Mouse (Mus musculus) forebrain, embryonic 13.5 days (tissue): ENCODE measurements around the gene Dnajb6. TPM values are rescaled to one million over a fixed set of nuclear protein-coding genes. Genes with fewer than 3 reads are reported as not detected.
"Not testable (repeated sequence)": the region's sequence is repeated elsewhere in the genome, so short reads cannot be mapped to it uniquely, and the experiment has no call there.

Experiments
- ATAC-seq: fragments of 200-750 bp; cut with Nextera tagmentation; 2 replicates; pipeline ENCODE4 v1.8.0; 2017
- H3K27ac ChIP-seq: fragments of 300-500 bp; sonication (generic); 2 replicates; pipeline ENCODE4 v1.5.1; 2015; ENCODE audit warnings: inconsistent platforms, mild to moderate bottlenecking, moderate library complexity
- H3K27me3 ChIP-seq: fragments of 300-500 bp; sonication (generic); 2 replicates; pipeline ENCODE4 v1.6.1; 2015; ENCODE audit warnings: mild to moderate bottlenecking, inconsistent platforms
- H3K36me3 ChIP-seq: fragments of 300-500 bp; sonication (generic); 2 replicates; pipeline ENCODE4 v1.6.1; 2015; ENCODE audit warnings: mild to moderate bottlenecking, inconsistent platforms; ENCODE audit not compliant: poor library complexity, severe bottlenecking
- H3K4me1 ChIP-seq: fragments of 300-500 bp; sonication (generic); 2 replicates; pipeline ENCODE4 v1.6.1; 2015; ENCODE audit warnings: inconsistent platforms
- H3K4me2 ChIP-seq: fragments of 300-500 bp; sonication (generic); 2 replicates; pipeline ENCODE4 v1.6.1; 2015; ENCODE audit warnings: inconsistent platforms, mild to moderate bottlenecking, moderate library complexity
- H3K4me3 ChIP-seq: fragments of 300-500 bp; sonication (generic); 2 replicates; pipeline ENCODE4 v1.5.1; 2015; ENCODE audit warnings: mild to moderate bottlenecking, inconsistent platforms
- H3K9ac ChIP-seq: fragments of 300-500 bp; sonication (generic); 2 replicates; pipeline ENCODE4 v1.6.1; 2015; ENCODE audit warnings: mild to moderate bottlenecking, inconsistent platforms
- H3K9me3 ChIP-seq: fragments of 300-500 bp; sonication (generic); replicated peaks from 2 replicates; pipeline ENCODE4 v1.6.1; 2016; ENCODE audit warnings: inconsistent platforms
- WGBS: fragments of 180-500 bp; shearing (Covaris S2); methylation state at CpG from one replicate; pipeline ENCODE4 v1.1.7; 2015; 5-methylcytosine and 5-hydroxymethylcytosine counted together
- polyA plus RNA-seq: library from polyadenylated mRNA; unstranded; fragments of >200 nt; fragmentation: Nextera tagmentation; extraction: Ambion mirVana; gene quantifications from 2 replicates; pipeline ENCODE4 v1.2.1, GENCODE M21; 2015

Dnajb6 gene
- polyA plus RNA-seq: 278 and 293 TPM in 2 replicates

DNA sequence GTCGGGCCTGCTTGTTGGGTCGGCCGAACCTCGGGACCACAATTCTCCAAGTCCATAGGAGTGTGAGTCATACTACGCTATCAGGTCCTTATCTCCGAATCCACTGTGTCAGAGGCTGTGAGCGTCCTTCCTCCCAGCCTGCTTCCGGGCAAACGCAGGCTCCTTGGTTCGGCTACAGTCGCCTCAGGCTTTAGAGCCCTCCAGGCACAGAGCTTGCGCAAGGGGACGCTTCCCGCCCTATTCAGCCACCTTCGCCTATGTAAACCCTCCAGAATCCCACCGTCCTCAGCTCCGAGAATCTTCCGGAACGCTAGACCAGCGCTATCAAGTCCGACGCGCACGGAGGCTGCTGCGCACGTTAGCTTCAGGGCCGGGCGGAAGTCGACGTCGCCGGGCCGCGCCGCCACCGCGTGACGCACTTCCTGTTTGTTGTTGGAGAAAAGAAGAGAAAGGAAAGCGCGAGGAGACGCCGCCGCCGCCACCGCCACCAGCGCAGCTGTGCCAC lies at the start of gene Dnajb6, which contains the start of gene Gm5129:
Dnajb6 (plus strand) TSS at position 132 of the 505 bp plus-strand sequence.
Gm5129 (minus strand) TSS at position 380 of the 505 bp plus-strand sequence.
- Histone ChIP-seq H3K4me3 (peak within 1 kb of the TSS; percentile 100), H3K27ac (peak within 1 kb of the TSS; percentile 95), H3K9ac (peak within 1 kb of the TSS; percentile 98), H3K9me3 (no peaks in the 10 kb centered on the region), H3K4me2 (peak within 1 kb of the TSS; percentile 86), H3K36me3 (no peaks in the 10 kb centered on the region), H3K4me1 (peaks cover 32% of the 10 kb centered on the region), H3K27me3 (no peaks in the 10 kb centered on the region)
- ATAC-seq: peak; percentile 98
- under 1% methylated on average over 46 of the region's 46 CpGs for WGBS

GRCm38 (mm10) chr5:29687671-29688070 lies 47.8 kb upstream of the Dnajb6 start:
- 51% methylated on average over 3 of the region's 3 CpGs for WGBS
- no peaks in the 10 kb centered on the region for H3K36me3 ChIP-seq
- H3K4me3 ChIP-seq: no peak overlapping the region
- H3K4me2 ChIP-seq: no peak overlapping the region
- H3K27ac ChIP-seq: no peak overlapping the region
- H3K9ac ChIP-seq: no peak overlapping the region
- ATAC-seq: peak; percentile 70; the same call in 1 of the 2 replicates
- H3K27me3 ChIP-seq: no peaks in the 10 kb centered on the region
- H3K9me3 ChIP-seq: no peaks in the 10 kb centered on the region
- no peaks in the 10 kb centered on the region for H3K4me1 ChIP-seq

- ATAC-seq: no peak
- Histone ChIP-seq H3K4me2 (no peak overlapping the region), H3K4me1 (no peaks in the 10 kb centered on the region), H3K9me3 (no peaks in the 10 kb centered on the region), H3K27ac (no peak overlapping the region), H3K4me3 (no peak overlapping the region), H3K36me3 (no peaks in the 10 kb centered on the region), H3K9ac (no peak overlapping the region), H3K27me3 (no peaks in the 10 kb centered on the region)
- 70% methylated on average over 7 of the region's 7 CpGs for WGBS
Observed at GRCm38 (mm10) chr5:29688352-29688751, 47.1 kb upstream of the Dnajb6 start.

DNA sequence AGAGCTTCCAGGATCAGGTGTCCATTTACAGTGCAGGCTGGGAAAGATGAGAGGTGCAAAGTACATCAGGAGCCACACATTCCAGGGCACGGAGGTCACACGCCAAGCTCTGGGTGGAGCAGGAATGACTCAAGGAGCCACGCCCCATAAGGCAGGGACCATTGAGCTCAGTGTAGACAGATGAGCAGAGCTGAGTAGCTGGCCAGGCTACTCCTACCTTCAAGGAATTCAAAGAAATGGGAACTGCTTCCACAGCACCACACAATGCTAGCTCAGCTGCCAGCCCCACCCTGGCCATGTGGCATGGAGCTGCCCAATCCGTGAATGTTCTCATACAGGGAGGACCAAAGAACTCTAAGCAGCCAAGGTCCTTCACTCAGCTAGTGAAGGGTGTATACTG lies 37.0 kb upstream of the Dnajb6 start:
- 84% methylated on average over 4 of the region's 4 CpGs for WGBS
- Histone ChIP-seq H3K27ac (no peak overlapping the region), H3K4me2 (no peak overlapping the region), H3K9me3 (0 out of 2 replicates have a peak, but pooled peaks cover 3% of the 10 kb centered on the region), H3K4me3 (no peak overlapping the region), H3K36me3 (no peaks in the 10 kb centered on the region), H3K9ac (no peak overlapping the region), H3K27me3 (no peaks in the 10 kb centered on the region), H3K4me1 (no peaks in the 10 kb centered on the region)
- no peak for ATAC-seq

DNA sequence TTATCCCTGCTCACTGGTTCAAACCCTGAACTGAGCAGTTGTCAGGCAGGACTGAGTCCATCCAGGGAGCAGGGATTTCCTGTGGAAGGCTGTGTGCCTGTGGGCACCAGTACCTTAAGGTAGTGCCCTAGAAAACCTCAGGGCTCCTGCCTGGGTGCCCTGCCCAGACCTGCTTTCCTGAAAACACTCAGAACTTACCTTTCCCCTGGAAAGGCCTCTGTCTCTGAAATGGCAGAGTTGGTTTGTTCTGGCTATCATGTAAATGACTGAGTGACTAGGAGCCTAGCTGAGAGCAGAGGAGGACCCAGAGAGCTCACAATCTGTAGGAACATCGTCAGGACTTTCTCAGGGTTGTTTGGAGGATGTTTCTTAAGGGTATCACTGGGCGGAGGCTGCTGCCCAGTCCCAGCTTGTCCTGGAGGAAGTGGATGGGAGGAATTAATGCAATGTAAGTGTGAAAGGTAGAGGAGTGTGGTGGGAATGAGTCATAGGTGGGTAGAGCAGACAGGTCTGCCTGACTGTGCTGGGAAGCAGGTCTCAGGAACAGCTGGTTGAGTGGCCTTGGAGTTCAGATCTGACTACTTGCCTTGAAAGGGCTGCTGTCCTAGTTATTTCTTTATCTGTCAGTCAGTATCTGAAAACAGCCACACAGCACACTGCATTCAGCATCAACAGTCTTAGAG lies 35.8 kb upstream of the Dnajb6 start:
- H3K27me3 ChIP-seq: no peaks in the 10 kb centered on the region

DNA sequence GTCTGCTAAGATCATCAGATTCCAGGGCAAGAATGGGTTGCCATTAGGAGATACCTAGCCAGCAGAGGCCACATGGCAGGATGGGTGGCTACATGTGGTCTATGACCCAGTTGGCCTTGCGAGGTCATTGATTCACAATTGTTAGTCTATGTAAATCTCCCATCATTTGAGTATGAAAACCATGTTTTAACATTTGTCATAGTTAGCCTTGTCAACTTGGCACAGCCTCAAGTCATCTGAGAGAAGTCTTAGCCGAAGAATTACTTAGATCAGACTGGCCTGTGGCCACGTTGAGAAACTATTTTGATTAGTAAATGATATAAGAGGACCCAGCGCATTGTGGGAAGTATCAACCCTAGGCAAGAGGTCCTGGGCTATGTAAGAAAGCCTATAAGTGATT lies 28.2 kb upstream of the Dnajb6 start:
- no peak overlapping the region for H3K27ac ChIP-seq
- no peak overlapping the region for H3K4me3 ChIP-seq
- no peaks in the 10 kb centered on the region for H3K9me3 ChIP-seq
- 87% methylated on average over 4 of the region's 4 CpGs for WGBS
- no peaks in the 10 kb centered on the region for H3K4me1 ChIP-seq
- H3K27me3 ChIP-seq: no peaks in the 10 kb centered on the region
- H3K36me3 ChIP-seq: no peaks in the 10 kb centered on the region
- H3K4me2 ChIP-seq: no peak overlapping the region
- no peak for ATAC-seq
- no peak overlapping the region for H3K9ac ChIP-seq

More for the DNA sequence above, 35.8 kb upstream of the Dnajb6 start:
- Histone ChIP-seq H3K27ac (no peak overlapping the region), H3K4me3 (no peak overlapping the region), H3K9me3 (0 out of 2 replicates have a peak, but pooled peaks cover 3% of the 10 kb centered on the region), H3K9ac (no peak overlapping the region), H3K4me2 (no peak overlapping the region), H3K4me1 (no peaks in the 10 kb centered on the region), H3K36me3 (no peaks in the 10 kb centered on the region)
- WGBS: 80% methylated on average over 2 of the region's 2 CpGs
- no peak for ATAC-seq

GRCm38 (mm10) chr5:29708258-29708657 lies 27.2 kb upstream of the Dnajb6 start:
- Histone ChIP-seq H3K4me1 (no peaks in the 10 kb centered on the region), H3K27ac (no peak overlapping the region), H3K4me2 (no peak overlapping the region), H3K9ac (no peak overlapping the region), H3K4me3 (no peak overlapping the region), H3K27me3 (no peaks in the 10 kb centered on the region), H3K36me3 (no peaks in the 10 kb centered on the region), H3K9me3 (no peaks in the 10 kb centered on the region)
- ATAC-seq: no peak
- 28% methylated on average over 5 of the region's 5 CpGs for WGBS

DNA sequence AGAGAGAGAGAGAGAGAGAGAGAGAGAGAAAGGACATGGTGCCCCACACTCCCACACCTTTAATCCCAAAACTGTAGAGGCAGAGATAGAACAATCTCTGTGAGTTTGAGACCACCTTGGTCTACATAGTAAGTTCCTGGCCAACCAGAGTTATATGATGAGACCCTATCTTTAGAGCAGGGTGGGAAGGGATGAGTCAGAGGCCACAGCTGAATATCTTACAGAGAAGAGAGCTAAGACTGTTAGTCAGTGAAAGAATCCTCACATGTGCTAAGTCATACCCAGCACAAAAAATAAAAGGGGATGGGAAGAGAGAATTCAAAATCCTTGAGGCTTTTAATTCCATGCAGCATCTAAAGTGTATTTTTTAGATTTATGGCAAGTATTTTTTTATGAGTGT lies 23.9 kb upstream of the Dnajb6 start:
- Histone ChIP-seq H3K9me3 (no peaks in the 10 kb centered on the region), H3K27ac (no peak overlapping the region), H3K4me3 (no peak overlapping the region), H3K36me3 (no peaks in the 10 kb centered on the region), H3K4me1 (no peaks in the 10 kb centered on the region), H3K27me3 (no peaks in the 10 kb centered on the region), H3K9ac (no peak overlapping the region), H3K4me2 (no peak overlapping the region)
- ATAC-seq: no peak

- Histone ChIP-seq H3K4me1 (no peaks in the 10 kb centered on the region), H3K4me2 (no peak overlapping the region), H3K36me3 (no peaks in the 10 kb centered on the region), H3K4me3 (no peak overlapping the region), H3K9me3 (no peaks in the 10 kb centered on the region), H3K27ac (no peak overlapping the region), H3K27me3 (no peaks in the 10 kb centered on the region), H3K9ac (no peak overlapping the region)
- 46% methylated on average over 1 of the region's 1 CpGs for WGBS
- ATAC-seq: no peak
Observed at GRCm38 (mm10) chr5:29712906-29713305, 22.6 kb upstream of the Dnajb6 start.

DNA sequence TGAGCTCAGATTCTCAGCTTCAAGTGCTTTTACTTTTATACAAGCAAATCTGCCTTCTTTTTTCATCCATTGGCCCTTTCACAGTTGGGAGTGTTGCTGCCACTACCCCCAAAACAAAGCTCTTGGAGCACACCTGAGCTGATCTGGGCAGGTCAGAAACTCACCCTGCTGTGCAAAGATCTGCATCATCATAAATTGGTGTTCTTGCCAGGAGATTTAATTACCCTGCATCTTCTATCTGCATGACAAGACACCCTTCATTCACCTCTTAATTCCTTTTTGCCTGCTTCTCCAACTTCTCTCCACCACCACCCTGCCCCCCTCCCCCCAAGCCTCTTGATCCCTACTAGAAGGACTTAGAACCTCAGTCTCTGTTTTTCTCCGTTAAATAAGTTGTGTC lies 14.3 kb upstream of the Dnajb6 start:
- ATAC-seq: no peak
- Histone ChIP-seq H3K9me3 (no peaks in the 10 kb centered on the region), H3K4me3 (no peak overlapping the region), H3K36me3 (no peaks in the 10 kb centered on the region), H3K4me2 (no peak overlapping the region), H3K4me1 (no peaks in the 10 kb centered on the region), H3K27me3 (no peaks in the 10 kb centered on the region), H3K27ac (no peak overlapping the region), H3K9ac (no peak overlapping the region)
- WGBS: 18% methylated on average over 1 of the region's 1 CpGs

GRCm38 (mm10) chr5:29725369-29725768 lies 10.1 kb upstream of the Dnajb6 start:
- Histone ChIP-seq H3K36me3 (no peaks in the 10 kb centered on the region), H3K27ac (no peak overlapping the region), H3K4me2 (no peak overlapping the region), H3K27me3 (no peaks in the 10 kb centered on the region), H3K4me1 (no peaks in the 10 kb centered on the region), H3K9ac (no peak overlapping the region), H3K9me3 (no peaks in the 10 kb centered on the region), H3K4me3 (no peak overlapping the region)
- ATAC-seq: no peak
- 91% methylated on average over 2 of the region's 2 CpGs for WGBS

GRCm38 (mm10) chr5:29726070-29726469 lies 9.4 kb upstream of the Dnajb6 start:
- 83% methylated on average over 5 of the region's 5 CpGs for WGBS

More at GRCm38 (mm10) chr5:29726070-29726469, 9.4 kb upstream of the Dnajb6 start:
- not testable (repeated sequence) for ATAC-seq, H3K36me3 ChIP-seq, H3K4me3 ChIP-seq, H3K27me3 ChIP-seq, H3K4me1 ChIP-seq, H3K4me2 ChIP-seq, H3K27ac ChIP-seq, H3K9ac ChIP-seq, H3K9me3 ChIP-seq
